Mouse (Mus musculus): ENCODE measurements around the gene Adam30. TPM values are rescaled to one million over a fixed set of nuclear protein-coding genes. Genes with fewer than 3 reads are reported as not detected.

Adam30 gene
- polyA plus RNA-seq (2012; rRNA removed; ENCODE audit: low replicate concordance), result not detected in 2 replicates

DNA sequence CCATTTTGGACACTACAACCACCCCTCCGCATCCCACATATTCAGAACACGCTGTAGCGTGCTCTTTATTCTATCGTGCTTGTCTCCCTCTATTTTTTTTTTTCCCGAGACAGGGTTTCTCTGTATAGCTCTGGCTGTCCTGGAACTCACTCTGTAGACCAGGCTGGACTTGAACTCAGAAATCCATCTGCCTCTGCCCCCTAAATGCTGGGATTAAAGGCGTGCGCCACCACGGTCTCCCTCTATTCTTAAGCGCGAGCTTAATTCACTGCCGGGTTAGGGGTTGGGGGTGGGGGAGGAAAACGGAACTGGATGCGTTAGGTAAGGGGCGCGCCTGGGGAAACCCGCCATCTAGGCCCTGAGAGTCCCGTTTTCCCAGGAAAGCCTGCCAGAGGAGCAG lies at the start of gene Adam30:
TSS of gene Adam30 (plus strand) at position 301 of the 400 bp plus-strand sequence.

Other genes starting within 250 kb of the Adam30 start
- 24.7 and 51.1 TPM in 2 replicates for gene Notch2, start 147.1 kb upstream of the Adam30 start, polyA plus RNA-seq (2012; rRNA removed; ENCODE audit: low replicate concordance)
- gene Reg4, start 61.5 kb downstream of the Adam30 start, polyA plus RNA-seq (2012; rRNA removed; ENCODE audit: low replicate concordance), result not detected in 2 replicates
- gene Hmgcs2, start 119.8 kb downstream of the Adam30 start, polyA plus RNA-seq (2012; rRNA removed; ENCODE audit: low replicate concordance), result 8.4 and 27.1 TPM in 2 replicates
- gene Phgdh, start 179.4 kb downstream of the Adam30 start, polyA plus RNA-seq (2012; rRNA removed; ENCODE audit: low replicate concordance), result 150 and 590 TPM in 2 replicates
- gene Zfp697, start 221.8 kb downstream of the Adam30 start, polyA plus RNA-seq (2012; rRNA removed; ENCODE audit: low replicate concordance), result 5.8 and 5.9 TPM in 2 replicates

Data from subcutaneous adipose tissue, adult 2 months (tissue).